Mouse (Mus musculus): Measurements from ENCODE around the gene Zbtb16.

DNA sequence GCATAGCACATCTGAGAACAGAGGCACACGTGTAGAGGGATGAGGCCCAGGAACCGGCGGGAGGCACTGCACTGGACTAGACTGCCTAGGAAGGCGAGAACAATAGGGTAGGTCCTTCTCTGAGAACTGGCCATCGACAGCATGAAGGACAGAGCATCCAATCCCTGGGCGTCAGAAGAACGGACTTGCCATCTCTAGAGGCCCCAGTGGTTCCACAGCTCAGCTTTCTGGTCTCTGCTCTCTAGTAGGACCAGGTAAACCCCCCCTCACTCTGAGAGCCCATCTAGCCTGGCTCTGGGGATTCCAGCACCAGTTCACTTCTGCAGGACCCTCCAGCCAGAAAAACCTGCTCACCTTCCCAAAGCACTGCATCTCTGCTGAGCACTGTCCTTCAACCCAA lies 148.1 kb downstream of the Zbtb16 start:
- no peak for TF ChIP-seq CTCF (IDR thresholded peaks at IDR 0.05; ENCODE audit: extremely low read depth, insufficient read length, insufficient replicate concordance, low read depth, low read length)
- TF ChIP-seq POLR2A (IDR thresholded peaks at IDR 0.05; ENCODE audit: low read depth, low read length): no peak
